Mouse (Mus musculus): ENCODE measurements around the gene Rab19. TPM values are rescaled to one million over a fixed set of nuclear protein-coding genes. Genes with fewer than 3 reads are reported as not detected.

Rab19 gene
- 56.6 TPM for polyA plus RNA-seq (2017; shearing (Covaris generic))

DNA sequence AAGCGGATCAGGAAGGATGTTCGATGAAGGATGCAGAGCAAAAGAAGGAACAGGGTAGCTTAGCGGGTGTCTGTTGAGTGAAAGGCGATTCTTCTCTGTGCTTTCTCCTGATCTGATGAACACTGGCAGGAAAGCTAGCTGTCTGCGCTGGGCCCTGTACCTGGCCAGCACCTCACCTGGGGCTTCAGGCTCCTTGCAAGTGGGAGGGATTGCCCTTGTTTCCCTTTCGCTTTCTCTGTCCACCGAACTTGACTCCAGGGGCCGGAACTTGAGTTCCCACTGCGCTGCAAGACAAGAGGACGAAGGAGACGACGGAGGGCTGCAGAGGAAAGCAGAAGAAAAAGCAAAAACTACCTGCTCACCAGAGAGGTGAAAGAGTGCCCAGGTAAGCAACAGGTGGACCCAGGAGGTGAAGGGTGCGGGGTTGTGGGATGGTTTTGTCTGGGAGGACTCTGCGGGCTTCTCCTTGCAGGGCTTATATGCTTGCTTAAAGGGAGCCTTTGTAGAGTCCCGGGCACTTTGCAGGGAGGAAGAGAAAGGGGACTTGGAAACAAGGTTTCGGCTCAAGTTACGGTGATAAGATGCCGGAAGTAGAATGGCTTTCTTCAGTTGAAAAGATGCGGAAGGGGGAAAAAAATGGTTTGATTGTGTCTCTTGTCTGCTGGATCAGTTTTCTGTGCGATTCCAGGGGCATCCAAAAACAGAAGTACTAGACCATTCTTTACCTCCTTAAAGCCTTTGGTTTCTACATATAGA, at the start of gene Rab19:
Rab19 (plus strand) TSS at position 51 of the 756 bp plus-strand sequence.

DNA sequence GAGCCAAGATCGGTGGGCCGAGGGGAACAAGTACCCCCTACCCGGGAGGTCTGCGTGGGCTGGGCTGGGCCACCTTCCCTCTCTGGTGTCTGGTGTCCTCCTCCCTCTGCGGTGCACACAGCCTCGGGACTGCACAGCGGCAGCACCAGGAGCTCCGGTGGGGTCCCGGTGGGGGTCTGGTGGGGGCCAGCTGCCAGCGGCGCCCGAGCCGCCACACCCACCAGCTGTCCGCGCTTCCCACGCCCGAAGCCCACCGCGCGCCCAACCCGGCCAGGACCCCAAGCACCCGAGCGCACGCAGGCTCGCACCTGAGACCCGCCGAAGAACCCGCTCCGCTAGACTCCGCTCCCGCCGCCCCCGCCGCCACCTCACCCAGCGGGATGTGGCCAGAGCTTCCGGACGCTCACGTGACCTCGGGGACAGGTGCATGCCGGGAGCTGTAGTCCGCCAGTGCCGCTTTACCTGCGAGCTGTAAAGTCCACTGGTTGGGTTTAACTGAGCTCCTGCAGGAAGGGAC, 3.6 kb upstream of the Rab19 start, which contains the start of gene Slc37a3:
Slc37a3 (minus strand) TSS at position 365 of the 517 bp plus-strand sequence.

GRCm38 (mm10) chr6:39419851-39420721, 39.1 kb downstream of the Rab19 start, which contains the start of gene Mkrn1:
Gene Mkrn1 (minus strand): TSS chr6:39420462.

Other genes with a start within 250 kb of the Rab19 start
- gene Kdm7a, start 174.4 kb upstream of the Rab19 start, polyA plus RNA-seq (2017; shearing (Covaris generic)): 12.4 TPM
- 53.7 TPM for gene Slc37a3, start 3.5 kb upstream of the Rab19 start, polyA plus RNA-seq (2017; shearing (Covaris generic))
- 200 TPM for gene Mkrn1, start 39.3 kb downstream of the Rab19 start, polyA plus RNA-seq (2017; shearing (Covaris generic))
- 0.10 TPM for gene Dennd2a, start 176.7 kb downstream of the Rab19 start, polyA plus RNA-seq (2017; shearing (Covaris generic))
- gene Adck2, start 192.7 kb downstream of the Rab19 start, polyA plus RNA-seq (2017; shearing (Covaris generic)): 75.4 TPM
- gene Gm42420, start 204.6 kb downstream of the Rab19 start, polyA plus RNA-seq (2017; shearing (Covaris generic)): 3.2 TPM
- 135 TPM for gene Ndufb2, start 211.4 kb downstream of the Rab19 start, polyA plus RNA-seq (2017; shearing (Covaris generic))

All from inflammation-experienced regulatory T-cells, adult 16 weeks (primary cell).